Mouse (Mus musculus) Patski (cell line): Measurements from ENCODE around the gene Lrrc8a. TPM values are rescaled to one million over a fixed set of nuclear protein-coding genes. Genes with fewer than 3 reads are reported as not detected.

Experiments used
- ATAC-seq: fragments of 100-300 bp; one replicate; pipeline ENCODE4 v1.8.0; 2021
- CTCF ChIA-PET: fragments of 350-600 bp; sonication (Branson Sonifier 250); formaldehyde crosslinking; loops from one replicate; lab custom pipeline; 2022; ENCODE audit warnings: inconsistent platforms; lab: Charles Lee
- POLR2A ChIA-PET: fragments of 350-600 bp; sonication (Branson Sonifier 250); formaldehyde crosslinking; loops from one replicate; lab custom pipeline; 2022; ENCODE audit warnings: antibody characterized with exemption, inconsistent platforms; lab: Charles Lee
- DNase-seq: peaks from one replicate; pipeline ENCODE4 v3.0.0-alpha.2; 2011; ENCODE audit warnings: low read depth, low spot score
- H3K27me3 ChIP-seq: fragments of 371-371 bp; one replicate; pipeline ENCODE4 v1.5.1; 2021
- CTCF ChIP-seq: fragments of 100-300 bp; IDR thresholded peaks from one replicate; pipeline ENCODE4 v1.5.1; 2021
- in situ Hi-C: fragments of 300-500 bp; cut with MboI; formaldehyde crosslinking; loops from 3 replicates; pipeline ENCODE4 v1.11.1; 2018; ENCODE audit warnings: low pct_unique_long_range_greater_than_20kb, mixed read lengths
- polyA plus RNA-seq: library from polyadenylated mRNA; unstranded; gene quantifications from one replicate; pipeline ENCODE4 v1.2.3, GENCODE M21; 2021

Lrrc8a gene
- polyA plus RNA-seq, 1 experiment from 2014 or later, result 19.3 TPM

GRCm38 (mm10) chr2:30259131-30260064 lies 21.9 kb downstream of the Lrrc8a start:
- in situ Hi-C loops, result loop anchor here (10.0 kb wide), 1 partner anchor 85 kb away; the partner anchor contains the start of genes Endog and Spout1
- ATAC-seq (no peak), DNase-seq (no peak)
- ChIA-PET CTCF (no interaction called here), POLR2A (no interaction called here)
- TF ChIP-seq CTCF, result no peak
- no peaks in the 10 kb centered on the region for H3K27me3 ChIP-seq

- H3K27me3 ChIP-seq, result no peaks in the 10 kb centered on the region
- ATAC-seq (no peak), DNase-seq (no peak)
- ChIA-PET CTCF (interaction anchor here (0.7 to 1.2 kb wide), 2 partner anchors 20 to 22 kb away, joined by 3 to 4 read pairs; no protein-coding TSS in a partner anchor), POLR2A (interaction anchor here (1.3 kb wide), 1 partner anchor 24 kb away, joined by 3 read pairs; the partner anchor contains the start of gene Lrrc8a)
- TF ChIP-seq CTCF, result no peak
- in situ Hi-C loops, result loop anchor here (10.0 kb wide), 1 partner anchor 86 kb away; the partner anchor contains the start of genes Endog and Spout1
Observed at GRCm38 (mm10) chr2:30261064-30261736, 23.7 kb downstream of the Lrrc8a start.

DNA sequence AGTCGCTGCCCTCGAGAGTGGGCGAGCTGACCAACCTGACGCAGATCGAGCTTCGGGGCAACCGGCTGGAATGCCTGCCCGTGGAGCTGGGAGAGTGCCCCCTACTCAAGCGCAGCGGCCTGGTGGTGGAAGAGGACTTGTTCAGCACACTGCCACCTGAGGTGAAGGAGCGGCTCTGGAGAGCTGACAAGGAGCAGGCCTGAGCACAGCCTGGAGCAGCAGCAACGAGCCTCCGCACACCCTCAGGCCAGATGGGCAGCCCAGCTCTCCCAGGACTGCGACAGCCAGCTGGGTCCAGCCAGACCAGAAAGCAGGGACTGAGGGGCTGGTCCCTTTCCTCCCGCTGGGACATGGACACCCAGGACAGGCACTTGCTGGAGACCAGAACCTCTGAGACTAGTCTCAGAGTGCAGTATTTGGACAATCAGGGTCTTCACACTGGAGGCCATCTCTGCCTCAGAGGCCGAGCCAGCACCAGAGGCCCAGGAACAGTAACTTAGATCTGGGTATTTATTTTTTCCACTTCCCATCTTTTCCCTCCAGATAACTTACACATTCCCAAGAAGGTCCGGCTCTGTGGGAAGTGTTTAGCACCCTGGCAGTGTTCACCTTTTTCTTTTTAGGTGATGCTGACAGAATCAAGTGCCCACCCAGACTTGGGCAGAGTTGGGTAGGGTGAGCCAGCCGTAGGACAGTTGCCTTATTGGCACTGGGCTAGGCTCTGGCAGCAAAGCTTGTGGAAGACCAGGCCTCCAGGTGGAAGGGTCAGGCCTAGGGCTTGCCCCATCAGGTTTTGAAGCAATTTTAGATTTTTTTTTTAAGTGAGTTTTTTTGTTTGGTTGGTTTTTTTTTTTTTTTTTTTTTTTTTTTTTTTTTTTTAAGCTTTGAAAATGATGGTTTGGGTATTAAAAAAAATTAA lies 24.7 kb downstream of the Lrrc8a start:
- TF ChIP-seq CTCF, result no peak
- H3K27me3 ChIP-seq, result no peaks in the 10 kb centered on the region
- POLR2A ChIA-PET, result interaction anchor here (1.3 kb wide), 1 partner anchor 25 kb away, joined by 3 read pairs; the partner anchor contains the start of gene Lrrc8a
- ATAC-seq, result no peak
- CTCF ChIA-PET, result interaction anchor here (0.7 to 1.2 kb wide), 2 partner anchors 21 to 23 kb away, joined by 3 to 4 read pairs; no protein-coding TSS in a partner anchor
- in situ Hi-C loops, result loop anchor here (10.0 kb wide), 1 partner anchor 87 kb away; the partner anchor contains the start of genes Endog and Spout1
- DNase-seq, result no peak

GRCm38 (mm10) chr2:30262840-30263441 lies 25.4 kb downstream of the Lrrc8a start:
- in situ Hi-C loops, result loop anchor here (10.0 kb wide), 1 partner anchor 88 kb away; the partner anchor contains the start of genes Endog and Spout1
- ATAC-seq (no peak), DNase-seq (no peak)
- POLR2A ChIA-PET, result interaction anchor here (0.9 kb wide), 1 partner anchor 26 kb away, joined by 4 read pairs; the partner anchor contains the start of gene Lrrc8a
- CTCF ChIA-PET, result no interaction called here
- TF ChIP-seq CTCF, result no peak
- no peaks in the 10 kb centered on the region for H3K27me3 ChIP-seq

DNA sequence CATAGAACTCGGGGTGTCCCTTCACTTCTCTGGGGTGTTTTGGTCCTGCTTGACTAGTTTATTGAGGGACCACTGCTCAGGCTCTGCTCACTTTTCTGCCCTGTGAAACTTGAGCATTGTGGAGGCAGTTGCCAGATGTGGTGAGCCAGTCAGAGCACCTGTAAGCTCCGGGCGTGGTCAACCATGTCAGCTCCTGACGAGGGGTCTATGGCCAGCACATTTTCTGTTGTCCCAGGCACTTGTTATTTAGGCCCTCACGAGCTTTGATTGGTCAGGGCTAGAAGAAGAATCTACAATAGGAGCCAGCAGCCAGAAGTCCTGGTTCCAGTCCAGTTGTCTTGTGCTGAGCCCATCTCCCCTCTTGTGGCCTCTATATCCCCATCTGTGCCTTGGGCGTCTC lies 26.3 kb downstream of the Lrrc8a start:
- CTCF ChIA-PET, result no interaction called here

DNA sequence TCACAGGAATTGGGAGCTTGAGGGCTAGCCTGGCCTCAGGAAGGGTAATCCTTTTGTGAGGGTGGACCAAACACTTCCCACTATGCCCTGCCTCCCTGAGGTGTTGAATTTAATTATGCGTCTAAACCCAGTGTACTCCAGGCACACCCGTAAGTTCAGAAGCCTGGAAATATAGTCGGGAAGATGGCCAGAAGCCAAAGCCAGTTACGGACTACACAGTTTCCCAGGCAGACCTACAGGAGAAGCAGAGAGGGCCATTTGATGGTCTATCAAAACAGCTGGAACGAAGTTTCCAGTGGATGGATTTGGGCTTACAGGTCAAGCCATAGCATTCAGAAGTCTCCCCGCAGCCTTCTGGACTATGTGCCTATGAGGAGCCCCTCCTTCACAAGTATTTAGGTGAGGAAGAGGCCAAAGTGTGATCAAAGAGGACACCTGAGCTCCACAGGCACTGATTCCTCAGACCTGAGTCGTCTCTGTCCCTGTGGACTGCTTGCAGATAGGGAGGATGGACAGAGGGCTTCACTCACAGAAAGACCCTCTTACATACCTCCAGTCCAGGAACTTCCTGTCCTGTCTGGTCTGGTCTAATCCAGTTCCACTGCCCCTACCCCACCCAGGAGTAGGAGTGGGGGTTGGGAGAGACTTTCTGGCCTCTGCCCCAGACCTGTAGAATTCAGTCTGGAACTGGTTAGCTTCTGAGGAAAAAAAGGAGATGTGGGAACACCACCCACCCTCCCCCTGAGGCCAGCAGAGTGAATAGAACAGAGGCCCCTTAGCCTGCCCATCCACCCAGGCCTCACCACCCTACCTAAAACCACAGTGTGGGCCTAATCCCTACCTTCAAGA lies 27.4 kb downstream of the Lrrc8a start:
- DNase-seq (no peak), ATAC-seq (no peak)
- no peaks in the 10 kb centered on the region for H3K27me3 ChIP-seq
- in situ Hi-C loops, result loop anchor here (10.0 kb wide), 1 partner anchor 90 kb away; the partner anchor contains the start of genes Endog and Spout1
- TF ChIP-seq CTCF, result no peak
- POLR2A ChIA-PET, result no interaction called here
- CTCF ChIA-PET, result no interaction called here

More for the DNA sequence above, 26.3 kb downstream of the Lrrc8a start:
- ATAC-seq (no peak), DNase-seq (no peak)
- in situ Hi-C loops, result loop anchor here (10.0 kb wide), 1 partner anchor 89 kb away; the partner anchor contains the start of genes Endog and Spout1
- no peaks in the 10 kb centered on the region for H3K27me3 ChIP-seq
- POLR2A ChIA-PET, result interaction anchor here (0.6 to 0.9 kb wide), 2 partner anchors 16 to 26 kb away, joined by 3 to 4 read pairs; partner anchors contain the start of gene Lrrc8a
- TF ChIP-seq CTCF, result no peak

GRCm38 (mm10) chr2:30265767-30266253 lies 28.3 kb downstream of the Lrrc8a start, which contains the start of gene Phyhd1:
Phyhd1 (plus strand) TSS chr2:30266203.
- DNase-seq (no peak), ATAC-seq (no peak)
- CTCF ChIA-PET, result no interaction called here
- in situ Hi-C loops, result loop anchor here (10.0 kb wide), 1 partner anchor 91 kb away; the partner anchor contains the start of genes Endog and Spout1
- no peak for TF ChIP-seq CTCF
- POLR2A ChIA-PET, result interaction anchor here (1.0 to 1.5 kb wide), 3 partner anchors 9 to 24 kb away, joined by 3 to 7 read pairs (median 3); partner anchors contain the start of genes Dolk and Nup188
- H3K27me3 ChIP-seq, result no peaks in the 10 kb centered on the region
